ENCODE assay signal across 27 mouse cellular contexts in genomic region chr12:86705843-86706242, GRCm38 (mm10). TPM values are rescaled to one million over a fixed set of nuclear protein-coding genes. Genes with fewer than 3 reads are reported as not detected.
"Had no signal": no experiment of that assay in that cellular context is flagged by ENCODE, and none has a peak within 500 bp of the region (broad histone marks: within the 10 kb centered on the region; RNA-seq: fewer than 3 reads in every experiment).

No protein-coding gene starts in this region.

- ATAC-seq: lung, postnatal 0 days; midbrain, embryonic 16.5 days had no signal

- H3K4me2 ChIP-seq: lung, embryonic 15.5 days; midbrain, embryonic 12.5 days; neural tube, embryonic 13.5 days; neural tube, embryonic 15.5 days had no signal

- DNase-seq: lung, adult 2 months; lung, postnatal 14 days; lung, postnatal 36 days; midbrain, embryonic 14.5 days; retina, postnatal 1 day; right cerebral cortex, adult 18-20 months; right cerebral cortex, postnatal 25 days; right cerebral cortex, postnatal 4 days; spleen, adult 18-20 months; thymus, adult 18-20 months; thymus, postnatal 14 days; thymus, postnatal 36 days had no signal

- H3K27ac ChIP-seq: lung, embryonic 15.5 days; macrophage; midbrain, embryonic 10.5 days; midbrain, embryonic 12.5 days; neural tube, embryonic 13.5 days; neural tube, embryonic 15.5 days had no signal

- H3K9ac ChIP-seq: lung, embryonic 15.5 days; midbrain, embryonic 12.5 days; neural tube, embryonic 13.5 days; neural tube, embryonic 15.5 days had no signal

- H3K9me3 ChIP-seq: lung, embryonic 15.5 days; midbrain, embryonic 10.5 days; midbrain, embryonic 12.5 days; neural tube, embryonic 13.5 days; neural tube, embryonic 15.5 days had no signal

- H3K4me3 ChIP-seq: lung, embryonic 15.5 days; midbrain, embryonic 10.5 days; midbrain, embryonic 12.5 days; myocyte; neural tube, embryonic 13.5 days; neural tube, embryonic 15.5 days had no signal

- H3K36me3 ChIP-seq: lung, embryonic 15.5 days had no signal

- H3K27me3 ChIP-seq: lung, embryonic 15.5 days; midbrain, embryonic 12.5 days; neural tube, embryonic 13.5 days; neural tube, embryonic 15.5 days had no signal

RNA-seq across cellular contexts. Expression of gene Vash1, which starts 27.3 kb away (rescaled TPM):
- polyA plus RNA-seq: macrophage had no signal

RNA-seq across cellular contexts. Expression of gene Lrrc74a, which starts 28.3 kb away (rescaled TPM):
- total RNA-seq: megakaryocyte progenitor cell, adult 5-6 weeks; megakaryocyte-erythroid progenitor cell, adult 5-6 weeks had no signal
- polyA plus RNA-seq: lung, adult 2 months; lung, embryonic 15.5 days; lung, postnatal 0 days; macrophage; midbrain, embryonic 10.5 days; midbrain, embryonic 12.5 days; midbrain, embryonic 14.5 days; midbrain, embryonic 16.5 days; myocyte; neural tube, embryonic 11.5 days; neural tube, embryonic 13.5 days; neural tube, embryonic 15.5 days; small intestine, adult 2 months; stomach, embryonic 14.5 days; stomach, embryonic 16.5 days had no signal
